Mouse (Mus musculus) ovary, postnatal 36 days (tissue): ENCODE results near the gene Gon7.
A peak's percentile ranks its signal among the peaks of the same experiment; 100 is the strongest.

Experiments
- DNase-seq: peaks from one replicate; pipeline ENCODE4 v3.0.0; 2022; ENCODE audit warnings: low spot score, mixed read lengths

The Gon7 gene

GRCm38 (mm10) chr12:102705216-102705871, 52.3 kb downstream of the Gon7 start:
- peak; percentile 87 for DNase-seq

- peak; percentile 68 for DNase-seq
Observed at GRCm38 (mm10) chr12:102704457-102705198, 53.0 kb downstream of the Gon7 start, which contains the start of gene Itpk1. TSS of gene Itpk1 (minus strand) at chr12:102704930.

GRCm38 (mm10) chr12:102703921-102704408, 53.6 kb downstream of the Gon7 start:
- DNase-seq, result no peak

GRCm38 (mm10) chr12:102703441-102703840, 54.2 kb downstream of the Gon7 start:
- no peak for DNase-seq
